12 mouse cellular contexts compared by ENCODE assay signal in genomic region chr4:71839803-71840773, GRCm38 (mm10).
A peak's percentile ranks its signal among the peaks of the same experiment; 100 is the strongest.
DNase-seq lines count a peak whose midpoint lies in the region; ATAC-seq and TF ChIP-seq lines count a peak whose summit lies in the region.
"Had no signal": no experiment of that assay in that cellular context is flagged by ENCODE, and none has a peak within 500 bp of the region (broad histone marks: within the 10 kb centered on the region; RNA-seq: fewer than 3 reads in every experiment).

No protein-coding gene starts in this region.

- no peak for TF ChIP-seq CTCF in layer of hippocampus, adult 2 months (conservative IDR thresholded peaks at IDR 0.05)
- no peak for TF ChIP-seq CTCF in forebrain, postnatal 0 days (IDR thresholded peaks at IDR 0.05; ENCODE audit: low read depth)

- 19% methylated on average over 5 of the region's 5 CpGs for WGBS in forebrain, postnatal 0 days
- 27% methylated on average over 5 of the region's 5 CpGs for whole genome bisulfite sequencing in midbrain, embryonic 16.5 days

- no peaks in the 10 kb centered on the region for H3K9me3 ChIP-seq in forebrain, postnatal 0 days (ENCODE audit: low read length)
- no peaks in the 10 kb centered on the region for H3K9me3 ChIP-seq in midbrain, embryonic 16.5 days (replicated peaks; ENCODE audit: control insufficient read depth, low read length, poor library complexity, severe bottlenecking)
- H3K9me3 ChIP-seq: limb, embryonic 15.5 days had no signal

- peak; percentile 70 for ATAC-seq in forebrain, postnatal 0 days
- peak; percentile 80 for ATAC-seq in midbrain, embryonic 16.5 days
- ATAC-seq: activated CD4-positive, CD25-positive, alpha-beta regulatory T cell, adult 4 months had no signal

- no peaks in the 10 kb centered on the region for H3K27me3 ChIP-seq in forebrain, postnatal 0 days (ENCODE audit: insufficient read depth, low read length)
- H3K27me3 ChIP-seq in midbrain, embryonic 16.5 days (ENCODE audit: control insufficient read depth, insufficient read depth, low read depth, low read length) = no peaks in the 10 kb centered on the region
- H3K27me3 ChIP-seq: limb, embryonic 15.5 days had no signal

- no peak overlapping the region for H3K4me2 ChIP-seq in forebrain, postnatal 0 days (ENCODE audit: low read depth)
- H3K4me2 ChIP-seq in midbrain, embryonic 16.5 days (ENCODE audit: low read length) = no peak overlapping the region
- H3K4me2 ChIP-seq: limb, embryonic 15.5 days had no signal

- H3K27ac ChIP-seq in layer of hippocampus, adult 2 months = peak overlapping the region; percentile 47; the same call in 1 of the 2 replicates
- no peak overlapping the region for H3K27ac ChIP-seq in forebrain, postnatal 0 days (ENCODE audit: low read depth, low read length)
- H3K27ac ChIP-seq in midbrain, embryonic 16.5 days (ENCODE audit: low read length) = peak overlapping the region; percentile 28; the same call in 1 of the 2 replicates
- H3K27ac ChIP-seq: limb, embryonic 15.5 days; macrophage had no signal

- no peak overlapping the region for H3K4me3 ChIP-seq in layer of hippocampus, adult 2 months
- no peak overlapping the region for H3K4me3 ChIP-seq in forebrain, postnatal 0 days (ENCODE audit: low read depth, low read length)
- H3K4me3 ChIP-seq in midbrain, embryonic 16.5 days (ENCODE audit: low read depth, low read length) = no peak overlapping the region
- H3K4me3 ChIP-seq: limb, embryonic 15.5 days had no signal

- no peaks in the 10 kb centered on the region for H3K36me3 ChIP-seq in forebrain, postnatal 0 days (ENCODE audit: insufficient read depth)
- H3K36me3 ChIP-seq in midbrain, embryonic 16.5 days (ENCODE audit: control insufficient read depth, insufficient read depth, low read length) = no peaks in the 10 kb centered on the region
- H3K36me3 ChIP-seq: limb, embryonic 15.5 days had no signal

- DNase-seq in embryo, embryonic 11 days = peak; percentile 12
- no peak for DNase-seq in embryo, embryonic 10 days (ENCODE audit: low spot score)
- DNase-seq in layer of hippocampus, adult 2 months (ENCODE audit: low spot score in 2 of 2) = peak in 1 of 2 experiments; percentile 19
- no peak for DNase-seq in layer of hippocampus, postnatal 36 days
- DNase-seq in forebrain, postnatal 0 days = peak; percentile 50
- no peak for DNase-seq in cerebellum, postnatal 14 days
- no peak for DNase-seq in spleen, postnatal 4 days (ENCODE audit: low spot score in 2 of 2)
- DNase-seq: spleen, adult 18-20 months had no signal

- peaks cover 8% of the 10 kb centered on the region for H3K4me1 ChIP-seq in forebrain, postnatal 0 days (ENCODE audit: insufficient read depth)
- H3K4me1 ChIP-seq in midbrain, embryonic 16.5 days (ENCODE audit: control insufficient read depth, insufficient read depth, low read length) = peaks cover 10% of the 10 kb centered on the region; the same call in 1 of the 2 replicates
- H3K4me1 ChIP-seq: limb, embryonic 15.5 days had no signal

- H3K9ac ChIP-seq in forebrain, postnatal 0 days = no peak overlapping the region
- H3K9ac ChIP-seq in midbrain, embryonic 16.5 days (ENCODE audit: low read depth, low read length) = no peak overlapping the region
- H3K9ac ChIP-seq: limb, embryonic 15.5 days had no signal

Comparison
In these comparisons a context has a peak if more than half of its experiments do, and no peak if none do; other contexts are left out.
1. DNase-seq: peak in embryo, embryonic 11 days (single experiment) and forebrain, postnatal 0 days (single experiment); none in embryo, embryonic 10 days (single experiment), layer of hippocampus, postnatal 36 days (0 of 2), cerebellum, postnatal 14 days (0 of 2) and spleen, postnatal 4 days (0 of 2).